Mouse (Mus musculus): ENCODE data around the gene Ikzf3.

Gene Ikzf3

DNA sequence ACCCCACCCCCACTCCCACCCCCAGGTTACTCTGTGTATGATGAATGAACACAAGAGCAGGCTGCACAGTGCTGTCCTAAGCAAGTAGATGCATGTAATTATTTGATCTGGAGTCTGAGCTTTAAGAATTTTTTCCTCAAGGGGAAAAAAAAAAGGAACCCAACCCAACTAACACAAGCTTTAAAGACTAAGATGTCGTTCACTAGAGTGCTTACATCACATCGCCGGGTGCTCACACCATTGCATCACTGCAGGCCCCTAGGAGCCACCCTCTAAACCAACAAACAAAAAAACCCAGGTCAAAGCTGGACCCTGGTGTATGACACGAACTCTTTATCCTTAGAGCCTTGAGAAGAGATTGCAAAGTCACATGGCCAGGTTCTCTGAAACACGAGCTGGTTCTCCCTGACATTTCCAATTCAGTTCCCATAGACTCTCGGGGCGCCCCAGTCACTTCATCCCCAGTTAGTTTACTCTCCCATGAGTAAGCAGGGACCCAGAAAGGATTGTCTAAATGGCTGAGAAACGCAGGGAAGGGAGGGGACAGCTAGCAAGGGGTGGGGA is 71.8 kb downstream of the Ikzf3 start:
- DNase-seq (ENCODE audit: low read depth, low spot score), result no peak

DNA sequence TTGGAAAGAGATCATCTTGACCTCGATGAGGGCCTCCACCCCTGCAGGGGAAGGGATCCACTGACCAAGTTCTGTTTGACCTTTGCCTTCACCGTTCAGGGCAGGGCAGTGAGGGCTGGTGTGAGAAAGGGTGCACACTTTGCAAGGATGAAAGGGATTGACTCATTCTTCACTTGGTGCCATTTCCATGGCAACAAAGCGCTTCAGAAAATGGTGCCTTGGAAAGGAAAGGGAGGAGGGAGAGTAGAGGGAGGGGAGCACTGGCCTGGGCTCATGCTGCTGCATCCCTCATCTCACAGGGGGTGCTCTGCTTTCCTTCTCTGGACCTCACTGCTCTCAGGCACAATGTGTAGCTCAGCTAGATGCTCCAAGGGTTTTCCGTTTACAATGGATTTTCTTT is 73.1 kb downstream of the Ikzf3 start:
- DNase-seq (ENCODE audit: low read depth, low spot score), result no peak

DNA sequence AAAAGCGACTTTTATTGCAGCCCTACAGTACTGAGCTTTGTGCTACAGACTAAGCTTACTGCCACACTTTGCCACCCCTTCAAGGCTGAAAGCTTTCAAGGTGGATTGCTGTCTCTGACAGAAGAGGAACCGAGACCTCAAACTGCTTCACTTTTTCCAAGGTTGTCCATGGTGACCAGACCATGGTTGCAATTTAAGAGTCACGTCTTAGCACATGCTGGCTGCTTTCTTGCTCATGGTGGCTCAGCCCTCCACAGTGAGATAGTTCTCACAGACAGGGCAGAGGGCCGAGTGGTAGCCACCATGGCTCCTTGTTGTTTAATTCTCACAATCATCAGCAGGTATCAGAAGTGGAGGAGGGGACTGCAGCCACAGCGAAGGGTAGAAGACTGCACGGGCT is 75.0 kb downstream of the Ikzf3 start:
- no peak for DNase-seq (ENCODE audit: low read depth, low spot score)

DNA sequence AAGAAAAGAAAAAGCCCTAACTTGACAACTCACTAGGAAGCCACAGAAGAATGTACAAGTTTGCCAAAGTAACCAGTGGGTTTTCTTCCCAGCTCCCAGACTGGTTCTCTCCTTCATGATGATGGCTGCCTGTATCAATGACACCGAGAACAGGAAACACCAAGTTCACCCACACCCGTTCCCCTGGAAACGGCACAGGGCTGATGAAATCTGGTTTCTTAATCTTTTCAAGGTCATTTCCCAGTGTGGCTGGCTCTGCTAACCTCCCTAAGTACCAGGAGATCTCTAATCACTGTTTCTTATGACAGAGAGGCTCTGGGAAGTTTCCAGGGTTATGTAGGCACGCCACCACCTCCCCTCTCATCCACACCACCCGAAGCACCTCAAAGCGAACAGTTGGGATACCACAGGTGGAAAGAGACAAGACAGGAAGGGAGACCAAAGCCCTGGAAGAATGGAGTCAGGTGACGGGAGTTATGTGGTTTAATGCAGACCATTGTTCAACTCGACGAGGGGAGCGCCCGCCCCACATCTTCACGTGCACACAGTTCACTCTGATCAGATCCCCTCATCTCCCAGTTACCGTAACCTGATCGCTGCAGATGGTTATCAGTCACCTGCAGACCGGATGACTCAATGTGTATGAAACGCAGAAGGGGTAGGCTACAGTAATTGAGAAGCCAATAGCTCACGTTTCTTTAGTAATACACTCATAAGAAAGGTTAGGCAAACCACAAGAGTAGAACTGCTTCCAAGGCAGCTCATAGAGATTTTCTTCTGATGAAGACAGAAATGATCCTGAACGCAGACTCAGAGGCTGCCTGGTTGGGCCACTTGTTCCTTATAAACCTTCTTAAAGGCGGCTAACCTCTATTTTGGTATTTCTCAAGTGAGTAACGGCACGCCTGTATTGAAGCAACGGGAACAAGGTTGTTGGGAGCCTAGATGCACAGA is 75.8 kb downstream of the Ikzf3 start:
- no peak for DNase-seq (ENCODE audit: low read depth, low spot score)

DNA sequence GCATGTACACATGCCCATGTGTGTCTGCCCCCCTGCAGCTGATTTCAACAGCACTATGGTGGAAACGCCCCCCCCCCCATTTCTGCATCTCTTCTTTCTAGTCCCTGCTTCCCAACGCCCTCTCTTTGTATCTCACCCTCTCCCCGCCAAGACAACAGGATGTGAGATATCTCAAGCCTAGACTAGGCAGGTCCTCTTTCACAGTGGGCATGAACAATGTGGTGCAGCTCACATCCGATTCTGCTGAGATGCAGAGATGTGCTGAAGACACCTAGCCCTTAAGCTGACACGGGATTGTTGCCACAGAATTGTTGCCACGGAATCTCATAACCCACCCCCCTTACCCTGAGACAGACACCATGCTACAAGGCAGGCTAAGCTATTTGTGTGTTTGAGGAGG is 81.3 kb downstream of the Ikzf3 start:
- no peak for DNase-seq (ENCODE audit: low read depth, low spot score)

DNA sequence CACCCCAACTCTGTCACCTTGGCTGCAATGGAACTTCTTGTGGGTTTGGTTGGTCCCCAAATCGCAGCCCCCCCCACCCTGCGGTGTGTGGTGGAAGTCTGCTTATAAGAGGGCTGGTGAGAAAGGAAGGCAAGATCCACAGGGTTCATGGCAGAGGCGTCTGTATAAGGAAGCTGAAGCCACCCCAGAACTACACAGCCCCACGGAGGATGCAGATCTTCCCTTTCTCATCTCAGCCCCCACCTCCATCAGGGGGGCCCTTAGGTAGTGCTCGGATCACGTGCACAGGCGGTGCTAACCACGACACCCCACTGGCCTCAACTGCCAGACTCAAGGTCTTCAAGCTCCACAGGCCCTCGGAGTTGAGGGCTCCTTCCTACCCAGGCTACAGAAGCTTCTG is 81.9 kb downstream of the Ikzf3 start:
- DNase-seq (ENCODE audit: low read depth, low spot score), result no peak

DNA sequence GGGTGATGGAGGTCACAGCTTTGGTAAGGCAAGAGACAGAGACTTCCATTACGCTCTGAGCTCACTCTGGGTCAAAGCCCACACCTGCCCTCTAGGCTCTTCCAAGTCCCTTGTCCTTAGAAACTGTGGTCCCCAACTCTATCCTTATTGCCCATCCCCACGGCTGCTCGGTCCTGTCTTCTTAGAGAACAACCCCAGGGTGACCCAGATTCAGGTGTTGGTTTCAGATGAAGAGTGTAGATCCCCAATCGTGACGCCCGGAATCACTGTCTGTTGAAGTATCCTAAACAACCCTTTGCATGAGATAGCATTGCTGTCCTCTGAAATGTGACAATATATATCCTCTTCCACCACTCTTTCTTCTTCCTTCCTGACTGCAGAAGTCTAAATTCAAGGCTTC is 83.6 kb downstream of the Ikzf3 start:
- no peak for DNase-seq (ENCODE audit: low read depth, low spot score)

DNA sequence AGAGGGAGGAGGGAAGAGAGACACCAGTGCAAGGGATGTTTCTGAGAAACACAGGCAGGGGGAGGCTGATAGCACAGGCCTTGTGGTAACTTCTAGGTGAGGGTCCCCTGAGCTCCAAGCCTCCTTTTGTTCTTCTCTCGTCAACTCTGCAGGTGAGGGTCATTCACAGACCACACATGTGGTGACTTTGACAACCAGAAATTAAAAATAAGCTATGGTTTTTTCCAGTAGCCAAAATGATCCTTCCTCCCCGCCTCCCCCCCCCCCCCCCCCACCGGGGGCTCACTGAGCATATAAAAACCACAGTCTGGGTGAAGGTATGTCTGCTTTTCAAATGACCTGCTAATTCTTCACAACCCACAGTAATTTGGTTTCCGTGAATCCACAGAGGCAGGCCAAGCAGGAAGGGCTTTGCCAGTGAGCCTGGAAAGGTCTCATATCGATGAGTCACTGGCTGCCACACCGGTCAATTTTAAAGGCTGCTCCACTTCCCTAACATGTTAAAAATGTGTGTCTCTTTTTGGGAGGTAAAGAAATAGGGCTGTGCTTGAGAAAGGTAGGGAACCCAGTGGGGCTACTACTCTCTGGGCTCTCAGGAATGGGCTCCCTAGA is 84.6 kb downstream of the Ikzf3 start:
- DNase-seq (ENCODE audit: low read depth, low spot score), result no peak

DNA sequence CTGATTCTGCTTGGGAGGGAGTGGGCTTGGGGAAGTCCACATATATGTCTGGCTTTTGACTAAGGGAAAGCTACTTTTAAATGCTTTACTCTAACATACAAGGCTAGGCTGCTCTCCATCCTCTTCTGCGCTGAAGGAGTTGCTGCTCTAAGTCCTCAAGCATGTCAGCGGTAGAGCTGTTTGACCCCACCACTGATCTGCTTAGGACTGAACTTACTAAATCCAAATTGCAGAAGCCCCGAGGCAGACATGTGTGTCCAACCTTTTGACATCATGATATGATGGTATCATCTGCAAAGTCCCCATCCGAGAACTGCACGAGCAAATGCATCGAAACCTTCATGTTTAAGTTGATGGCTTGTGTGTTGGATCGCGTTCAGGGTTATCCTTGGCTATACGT is 86.0 kb downstream of the Ikzf3 start:
- no peak for DNase-seq (ENCODE audit: low read depth, low spot score)

DNA sequence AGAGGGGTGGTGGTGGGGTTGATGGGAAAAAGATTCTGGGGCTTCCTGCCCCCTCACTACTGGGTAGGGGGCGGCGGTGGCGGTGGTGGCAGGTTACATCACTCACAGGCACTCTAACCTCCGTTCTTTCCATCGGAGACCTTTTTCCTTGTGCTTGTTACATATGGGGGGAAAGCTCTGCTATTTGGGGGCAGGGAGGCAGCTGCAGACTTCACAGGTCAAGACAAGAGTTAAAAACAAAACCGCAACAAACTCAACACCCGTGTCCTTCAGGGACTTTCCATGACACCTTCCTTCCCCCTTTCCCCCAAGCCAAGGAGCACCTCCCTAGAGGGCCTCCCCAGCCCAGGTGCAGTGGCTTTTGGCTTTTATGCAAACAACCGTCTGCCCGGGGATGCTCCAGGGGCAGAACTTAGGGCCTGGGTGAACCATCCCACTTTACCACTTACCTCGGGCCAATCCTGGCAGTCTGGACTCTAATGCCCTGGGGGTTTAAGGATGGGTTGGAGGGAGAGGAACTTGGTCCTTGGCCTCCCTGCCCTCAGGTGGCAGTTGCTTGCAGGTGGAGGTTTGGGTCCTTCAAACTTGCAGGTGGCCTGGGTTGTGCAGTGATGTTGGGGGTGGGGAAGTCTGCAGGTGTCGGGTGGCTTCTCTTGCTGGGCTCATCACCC is 86.6 kb downstream of the Ikzf3 start:
- no peak for DNase-seq (ENCODE audit: low read depth, low spot score)

DNA sequence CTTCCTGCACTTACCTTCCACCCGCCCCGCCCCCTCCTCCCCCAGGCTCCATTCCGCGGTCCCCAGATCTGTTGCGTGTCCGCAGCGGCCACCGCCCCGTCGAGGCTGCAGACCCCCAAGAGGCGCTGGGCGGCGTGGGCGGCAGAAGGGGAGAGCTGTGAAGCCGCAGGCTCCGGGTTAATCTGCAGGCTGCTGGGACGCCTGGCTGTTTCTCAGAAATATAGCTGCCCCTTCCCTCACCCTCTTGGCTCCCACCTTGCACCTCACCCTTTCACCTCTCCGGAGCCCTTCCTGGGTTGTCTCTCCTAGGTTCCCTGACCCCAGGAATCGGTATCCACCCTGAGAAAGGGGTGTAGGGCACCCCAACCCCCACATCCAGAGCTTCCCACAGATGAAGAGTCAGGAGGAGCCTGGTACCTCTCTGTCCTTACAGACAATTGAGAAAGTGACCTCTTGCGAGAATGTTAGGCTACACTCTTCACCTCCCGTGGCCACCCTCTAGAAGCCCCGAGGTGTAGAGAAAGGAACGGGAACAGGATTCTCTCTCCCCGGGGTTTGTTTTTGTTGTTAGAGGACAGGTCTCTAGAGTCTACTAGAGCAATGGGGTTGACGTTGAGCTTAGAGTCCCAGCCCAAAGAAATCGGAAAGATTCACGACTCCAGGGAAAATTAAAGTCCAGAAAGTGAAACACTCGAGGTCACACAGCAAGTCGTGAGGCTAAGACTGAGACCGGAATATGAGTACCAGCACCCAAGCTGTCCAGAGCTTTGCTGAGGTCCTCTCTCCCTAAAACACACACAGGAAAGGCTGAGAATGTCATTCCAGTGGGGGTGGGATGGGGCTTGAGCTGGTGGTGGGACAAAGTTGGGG is 87.5 kb downstream of the Ikzf3 start:
- DNase-seq (ENCODE audit: low read depth, low spot score), result no peak

DNA sequence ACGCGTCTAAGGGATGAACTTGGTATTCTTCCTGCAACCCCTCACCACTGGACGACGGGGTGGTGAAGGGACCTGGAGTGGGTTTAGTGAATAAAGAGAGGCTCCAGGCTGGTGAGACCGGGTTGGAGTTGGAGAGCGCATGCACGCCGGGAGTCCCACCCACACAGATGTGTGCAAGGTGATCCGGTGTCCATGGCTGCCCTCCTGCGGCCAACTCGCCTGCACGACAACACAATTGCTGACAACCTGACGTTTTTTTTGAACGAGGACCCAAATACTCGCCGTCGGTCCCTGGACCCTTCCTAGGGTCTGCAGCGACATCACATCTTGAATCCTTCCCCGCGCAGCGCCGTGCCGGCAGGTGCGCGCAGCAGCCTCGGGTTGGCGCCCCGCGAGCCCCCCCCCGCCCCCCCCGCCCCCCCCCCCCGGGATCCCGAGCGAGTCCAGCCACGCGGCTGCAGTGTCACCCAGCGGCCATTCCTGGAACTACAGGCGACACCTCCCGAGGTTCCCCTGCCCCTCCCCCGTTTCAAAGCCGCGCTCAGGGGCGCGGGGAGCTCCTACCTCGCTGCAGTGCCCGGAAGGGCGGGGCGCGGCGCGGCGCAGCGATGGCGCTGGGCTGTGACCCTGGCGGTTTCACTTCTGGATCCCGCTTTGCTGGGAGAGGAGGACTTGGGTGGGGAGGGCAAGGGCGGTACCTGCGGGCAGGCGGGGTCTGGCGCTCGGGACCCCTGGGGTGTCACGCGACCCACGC is 88.3 kb downstream of the Ikzf3 start:
- DNase-seq (ENCODE audit: low read depth, low spot score), result peak; percentile 89

DNA sequence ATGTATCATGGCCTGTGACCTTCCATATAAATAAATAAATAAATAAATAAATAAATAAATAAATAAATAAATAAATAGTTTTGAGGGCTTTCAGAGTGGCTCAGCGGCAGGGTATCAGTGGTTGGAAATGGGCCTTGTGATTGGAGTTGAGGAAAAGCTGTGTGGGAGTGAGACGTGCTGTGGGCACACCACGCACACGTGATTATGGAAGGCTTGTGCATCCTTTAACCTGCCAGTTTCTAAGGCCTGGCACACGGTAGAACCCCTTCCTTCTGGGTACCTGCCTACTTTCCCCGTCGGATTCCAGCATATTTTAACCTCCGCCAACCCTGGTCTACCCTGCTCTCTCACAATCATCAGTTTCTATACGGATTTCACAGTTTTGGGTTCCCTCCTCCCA is 88.9 kb downstream of the Ikzf3 start:
- DNase-seq (ENCODE audit: low read depth, low spot score), result no peak

DNA sequence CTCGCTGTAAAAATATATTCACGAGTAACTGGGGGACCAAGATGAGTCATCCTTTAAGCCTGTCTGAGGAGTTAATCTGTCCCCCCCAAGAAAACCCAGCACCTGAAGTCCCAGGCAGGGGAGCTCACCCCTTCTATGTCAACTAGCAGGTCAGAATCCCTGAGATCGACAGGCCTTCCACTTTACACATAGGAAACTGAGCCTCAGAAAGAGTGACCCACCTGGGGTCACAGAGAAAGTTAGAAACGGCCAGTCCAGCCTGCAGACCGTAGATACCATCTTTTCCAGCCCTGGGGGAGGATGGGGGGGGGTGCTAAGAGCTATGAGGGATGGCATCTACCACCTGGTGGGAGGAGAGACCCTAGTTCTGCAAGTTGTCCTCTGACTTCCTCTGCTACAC is 89.3 kb downstream of the Ikzf3 start:
- DNase-seq (ENCODE audit: low read depth, low spot score), result no peak

DNA sequence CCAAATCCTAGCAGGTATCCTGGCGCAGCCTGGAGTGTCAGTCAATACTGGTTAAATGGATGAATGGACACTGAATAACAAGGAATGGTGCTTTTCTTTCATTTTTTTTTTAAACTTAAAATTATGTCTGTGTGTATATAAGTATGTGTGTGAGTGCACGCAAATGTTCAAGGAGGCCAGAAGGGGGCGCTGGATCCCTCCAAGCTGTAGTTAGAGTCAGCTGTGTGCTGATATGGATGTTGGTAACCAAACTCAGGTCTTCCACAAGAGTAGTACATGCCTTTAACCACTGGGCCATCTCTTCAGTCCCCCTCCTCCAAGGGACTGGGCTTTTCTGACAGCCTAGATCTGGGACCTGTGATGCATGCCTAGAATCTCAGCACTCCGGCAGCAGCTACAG is 90.3 kb downstream of the Ikzf3 start:
- no peak for DNase-seq (ENCODE audit: low read depth, low spot score)

DNA sequence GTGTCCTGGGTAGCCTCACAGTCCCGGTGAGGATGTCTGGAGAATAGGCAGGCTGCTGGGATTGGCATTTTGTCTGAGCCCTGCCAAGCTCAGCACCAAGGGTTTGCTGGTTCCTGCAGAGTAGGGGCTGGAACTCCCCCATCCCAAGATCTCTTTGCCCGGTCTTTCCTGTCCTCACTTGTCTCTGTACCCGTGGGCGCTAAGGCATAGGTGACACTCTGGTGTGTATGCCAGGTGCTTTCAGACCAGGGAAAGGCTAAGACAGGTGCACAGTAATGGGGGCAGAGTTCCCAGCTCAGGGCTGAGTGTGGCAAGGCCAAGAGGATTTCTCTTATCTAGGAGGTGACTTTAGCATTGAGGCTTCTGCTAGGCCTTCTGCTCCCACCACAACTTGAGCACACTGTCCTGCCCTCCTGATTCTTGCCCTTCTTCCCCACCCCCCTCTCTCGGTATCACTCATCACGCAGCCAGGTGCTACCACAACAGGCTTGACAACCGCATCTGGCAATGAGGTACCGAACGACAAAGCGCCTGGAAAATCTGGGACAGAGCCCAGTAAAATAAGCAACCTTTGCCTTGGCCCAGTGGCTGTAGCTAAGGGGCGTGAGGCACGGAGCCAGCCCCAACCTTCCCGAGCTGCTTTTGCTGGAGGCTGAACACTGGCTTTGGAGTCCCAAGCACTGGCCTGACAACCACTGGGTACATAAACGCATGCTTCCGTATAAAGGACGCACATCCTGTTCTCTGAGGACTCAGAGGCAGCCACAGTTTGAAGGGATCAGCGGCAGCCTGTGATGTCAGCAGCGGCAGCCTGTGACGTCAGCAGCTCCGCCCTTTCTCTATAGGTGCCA is 95.7 kb downstream of the Ikzf3 start:
- no peak for DNase-seq (ENCODE audit: low read depth, low spot score)

DNA sequence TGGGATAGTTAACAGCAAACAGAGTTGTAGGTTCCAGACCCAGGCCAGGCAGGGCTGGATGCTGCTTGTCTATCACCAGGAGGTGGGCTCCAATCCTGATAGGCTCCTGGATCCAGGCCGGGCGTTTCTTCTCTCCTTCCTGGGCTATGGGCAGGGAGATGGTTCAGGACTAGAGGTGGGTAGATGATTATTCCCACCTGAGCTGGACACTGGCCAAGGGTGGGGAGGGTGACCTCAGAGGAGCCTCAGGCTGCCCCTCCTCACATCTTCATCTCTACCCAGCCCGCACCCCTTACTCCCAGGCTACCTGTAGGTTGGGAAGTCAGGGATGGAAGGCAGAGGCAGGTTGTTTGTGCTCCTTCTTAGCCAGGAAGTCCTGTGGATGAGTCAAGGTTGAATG is 96.4 kb downstream of the Ikzf3 start:
- DNase-seq (ENCODE audit: low read depth, low spot score), result no peak

DNA sequence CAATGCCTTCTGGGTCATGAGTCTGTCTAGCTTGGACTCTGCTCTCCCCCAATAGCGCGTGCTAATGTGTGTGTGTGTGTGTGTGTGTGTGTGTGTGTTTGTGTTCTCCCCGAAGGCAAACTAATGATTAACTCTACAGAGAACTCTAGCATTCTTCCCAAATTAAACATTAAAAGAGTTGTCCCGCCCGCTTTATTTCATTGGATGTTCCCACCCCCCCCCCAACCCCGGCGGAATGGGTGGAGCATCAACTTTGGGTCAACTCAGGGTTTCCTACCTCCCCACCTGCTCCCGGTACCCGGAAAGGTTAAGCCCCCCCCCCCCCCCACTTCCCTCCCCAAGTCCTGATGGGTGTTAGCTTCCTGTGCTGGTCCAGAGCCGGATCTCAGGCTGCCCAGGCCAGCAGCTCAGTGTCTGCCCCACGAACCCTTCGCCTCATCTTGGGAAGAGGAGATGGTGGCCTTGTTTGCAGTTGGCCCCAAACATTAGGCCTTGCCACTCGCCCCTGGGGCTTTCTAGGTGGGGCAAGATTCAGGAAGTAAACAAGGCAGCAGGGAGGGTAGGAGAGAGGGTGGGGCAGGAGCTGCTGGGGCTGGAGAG is 97.5 kb downstream of the Ikzf3 start:
- DNase-seq (ENCODE audit: low read depth, low spot score), result no peak

DNA sequence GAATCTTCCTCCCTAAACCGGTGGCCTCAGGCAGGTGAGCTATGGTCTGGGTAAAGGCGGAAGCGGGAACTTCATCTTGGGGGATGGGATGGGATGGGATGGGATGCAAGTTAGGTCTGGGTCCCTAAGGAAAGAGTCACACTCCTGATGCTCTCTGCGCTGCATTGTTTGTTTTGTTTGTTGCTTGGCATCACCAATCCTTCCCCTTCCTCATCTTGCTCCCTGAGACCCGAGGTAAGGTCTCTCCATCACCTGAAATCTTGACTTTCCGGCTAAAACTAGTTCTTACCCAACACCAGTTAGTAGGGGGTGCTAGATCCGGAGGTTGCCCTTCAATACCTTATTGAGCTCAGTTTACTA is 98.4 kb downstream of the Ikzf3 start:
- DNase-seq (ENCODE audit: low read depth, low spot score), result no peak

Data from WW6 (cell line).